Mouse (Mus musculus) intestine, postnatal 0 days (tissue): Measurements from ENCODE around the gene Jup. TPM values are rescaled to one million over a fixed set of nuclear protein-coding genes. Genes with fewer than 3 reads are reported as not detected.
"Not testable (repeated sequence)": the region's sequence is repeated elsewhere in the genome, so short reads cannot be mapped to it uniquely, and the experiment has no call there.

Source experiments
- ATAC-seq: fragments of 200-750 bp; cut with Nextera tagmentation; 2 replicates; pipeline ENCODE4 v1.8.0; 2017; ENCODE audit warnings: mild to moderate bottlenecking, moderate TSS enrichment, moderate library complexity
- H3K27ac ChIP-seq: fragments of 300-500 bp; sonication (generic); 2 replicates; pipeline ENCODE4 v1.5.1; 2014; ENCODE audit warnings: mild to moderate bottlenecking, low read depth, low read length, moderate library complexity
- H3K27me3 ChIP-seq: fragments of 300-500 bp; sonication (generic); replicated peaks from 2 replicates; pipeline ENCODE4 v1.6.1; 2014; ENCODE audit warnings: low read length, mixed read lengths; ENCODE audit not compliant: control insufficient read depth, insufficient read depth
- H3K36me3 ChIP-seq: fragments of 300-500 bp; sonication (generic); 2 replicates; pipeline ENCODE4 v1.6.1; 2014; ENCODE audit warnings: mild to moderate bottlenecking, moderate library complexity; ENCODE audit not compliant: control insufficient read depth, insufficient read depth
- H3K4me1 ChIP-seq: fragments of 300-500 bp; sonication (generic); replicated peaks from 2 replicates; pipeline ENCODE4 v1.6.1; 2014; ENCODE audit warnings: antibody characterized with exemption, low read length, mixed read lengths; ENCODE audit not compliant: control insufficient read depth, insufficient read depth
- H3K4me2 ChIP-seq: fragments of 300-500 bp; sonication (generic); replicated peaks from 2 replicates; pipeline ENCODE4 v1.6.1; 2014; ENCODE audit warnings: low read depth, mild to moderate bottlenecking, moderate library complexity
- H3K4me3 ChIP-seq: fragments of 300-500 bp; sonication (generic); 2 replicates; pipeline ENCODE4 v1.5.1; 2014; ENCODE audit warnings: low read depth, low read length
- H3K9ac ChIP-seq: fragments of 300-500 bp; sonication (generic); 2 replicates; pipeline ENCODE4 v1.6.1; 2014; ENCODE audit warnings: mild to moderate bottlenecking, low read depth, low read length
- H3K9me3 ChIP-seq: fragments of 300-500 bp; sonication (generic); 2 replicates; pipeline ENCODE4 v1.6.1; 2016; ENCODE audit warnings: mixed run types; ENCODE audit not compliant: control insufficient read depth
- CTCF ChIP-seq: sonication (generic); IDR thresholded peaks from 2 replicates; pipeline ENCODE4 v1.5.1; 2016; ENCODE audit warnings: low read depth, mild to moderate bottlenecking, control low read depth, antibody characterized with exemption, moderate library complexity
- WGBS: fragments of 180-500 bp; shearing (Covaris S2); extraction: QIAGEN DNeasy Blood & Tissue Kit; methylation state at CpG from one replicate; pipeline ENCODE4 v1.1.7; 2014; 5-methylcytosine and 5-hydroxymethylcytosine counted together
- polyA plus RNA-seq: library from polyadenylated mRNA; unstranded; fragments of >200 nt; fragmentation: Nextera tagmentation; extraction: Ambion mirVana; gene quantifications from 2 replicates; pipeline ENCODE4 v1.2.1, GENCODE M21; 2015

Jup gene
- polyA plus RNA-seq, 1 experiment from 2014 or later, result 103 TPM

- Histone ChIP-seq H3K4me1 (no peaks in the 10 kb centered on the region), H3K36me3 (no peaks in the 10 kb centered on the region), H3K4me2 (no peak overlapping the region), H3K9ac (no peak overlapping the region), H3K27ac (no peak overlapping the region), H3K4me3 (no peak overlapping the region), H3K27me3 (no peaks in the 10 kb centered on the region), H3K9me3 (no peaks in the 10 kb centered on the region)
- WGBS, result 89% methylated on average over 10 of the region's 10 CpGs
- ATAC-seq, result no peak
- TF ChIP-seq CTCF, result no peak
Measured at GRCm38 (mm10) chr11:100344269-100344668, 53.3 kb downstream of the Jup start.

- TF ChIP-seq CTCF, result no peak
- Histone ChIP-seq H3K9ac (peak overlapping the region; percentile 31; the same call in 1 of the 2 replicates), H3K4me1 (no peaks in the 10 kb centered on the region), H3K27ac (no peak overlapping the region), H3K4me2 (no peak overlapping the region), H3K36me3 (no peaks in the 10 kb centered on the region), H3K9me3 (no peaks in the 10 kb centered on the region), H3K27me3 (no peaks in the 10 kb centered on the region), H3K4me3 (no peak overlapping the region)
- ATAC-seq, result no peak
- WGBS, result 44% methylated on average over 3 of the region's 3 CpGs
Measured at GRCm38 (mm10) chr11:100335731-100336130, 61.8 kb downstream of the Jup start.

- Histone ChIP-seq H3K4me3 (no peak within 1 kb of the TSS), H3K27ac (no peak within 1 kb of the TSS), H3K27me3 (no peaks in the 10 kb centered on the region), H3K36me3 (no peaks in the 10 kb centered on the region), H3K9me3 (no peaks in the 10 kb centered on the region), H3K9ac (no peak within 1 kb of the TSS), H3K4me2 (no peak within 1 kb of the TSS), H3K4me1 (no peaks in the 10 kb centered on the region)
- WGBS, result 65% methylated on average over 6 of the region's 6 CpGs
- no peak for TF ChIP-seq CTCF
- ATAC-seq, result no peak
Measured at GRCm38 (mm10) chr11:100333944-100334457, 63.6 kb downstream of the Jup start, which contains the start of gene Gast. TSS of gene Gast (plus strand) at chr11:100334407.

- no peak for ATAC-seq
- no peaks in the 10 kb centered on the region for H3K4me1 ChIP-seq
- no peak overlapping the region for H3K4me3 ChIP-seq
- no peak overlapping the region for H3K4me2 ChIP-seq
- H3K9me3 ChIP-seq, result no peaks in the 10 kb centered on the region
- H3K27ac ChIP-seq, result no peak overlapping the region
- no peak for TF ChIP-seq CTCF
- H3K36me3 ChIP-seq, result no peaks in the 10 kb centered on the region
- 67% methylated on average over 9 of the region's 9 CpGs for WGBS
- H3K27me3 ChIP-seq, result no peaks in the 10 kb centered on the region
- H3K9ac ChIP-seq, result no peak overlapping the region
Measured at GRCm38 (mm10) chr11:100332766-100333515, 64.6 kb downstream of the Jup start.

GRCm38 (mm10) chr11:100330816-100331375, 66.7 kb downstream of the Jup start:
- WGBS, result 53% methylated on average over 8 of the region's 8 CpGs
- H3K4me3 ChIP-seq, H3K4me2 ChIP-seq, H3K4me1 ChIP-seq, H3K9me3 ChIP-seq, ATAC-seq, H3K27me3 ChIP-seq, H3K36me3 ChIP-seq, H3K9ac ChIP-seq, H3K27ac ChIP-seq: not testable (repeated sequence)

- H3K36me3 ChIP-seq, result no peaks in the 10 kb centered on the region
- H3K27me3 ChIP-seq, result no peaks in the 10 kb centered on the region
- H3K27ac ChIP-seq, result no peak overlapping the region
- 64% methylated on average over 16 of the region's 16 CpGs for WGBS
- no peak overlapping the region for H3K4me3 ChIP-seq
- H3K9ac ChIP-seq, result no peak overlapping the region
- ATAC-seq, result no peak
- TF ChIP-seq CTCF, result no peak
- H3K9me3 ChIP-seq, result no peaks in the 10 kb centered on the region
- no peaks in the 10 kb centered on the region for H3K4me1 ChIP-seq
- H3K4me2 ChIP-seq, result no peak overlapping the region
Measured at GRCm38 (mm10) chr11:100330235-100330634, 67.3 kb downstream of the Jup start.
